Mouse (Mus musculus) thymus, postnatal 4 days (tissue): ENCODE data around the gene Gadl1.
A peak's percentile ranks its signal among the peaks of the same experiment; 100 is the strongest.

Source experiments
- DNase-seq: peaks from one replicate; pipeline ENCODE4 v3.0.0; 2021

Gadl1 gene

DNA sequence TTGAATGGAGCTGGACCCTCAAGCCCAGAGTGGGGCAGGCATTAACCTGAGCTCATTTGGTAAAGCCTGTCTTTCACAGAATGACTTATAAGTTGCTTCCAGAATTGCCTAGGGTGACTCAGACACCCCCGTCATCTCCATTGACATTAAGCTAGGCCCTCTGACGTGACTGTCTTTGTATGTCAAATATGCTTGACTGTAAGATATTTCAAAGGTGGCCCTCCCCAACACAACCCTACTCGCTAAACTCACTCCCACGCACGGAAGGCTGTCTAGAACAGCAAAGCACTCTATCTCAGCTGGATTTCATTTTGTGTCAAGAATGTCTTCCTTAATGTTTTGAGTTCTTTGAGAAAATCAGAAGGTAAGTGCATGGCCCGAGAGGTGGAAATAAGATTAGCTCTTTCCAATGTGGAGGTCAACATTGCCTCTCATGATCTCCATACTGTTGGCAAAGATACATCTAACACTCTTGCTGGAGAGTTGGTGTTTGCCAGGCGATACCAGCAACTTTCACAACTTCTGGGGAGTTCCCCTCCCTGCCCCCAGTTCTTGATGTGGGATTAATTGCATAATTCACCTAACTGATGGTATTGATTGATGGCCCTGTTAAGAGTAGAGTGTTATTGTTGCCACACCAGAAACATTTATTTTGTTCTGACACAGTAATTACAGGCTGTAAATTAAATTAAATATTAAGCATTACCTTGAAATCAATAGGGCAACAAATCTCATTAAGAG lies 182.0 kb downstream of the Gadl1 start:
- no peak for DNase-seq

DNA sequence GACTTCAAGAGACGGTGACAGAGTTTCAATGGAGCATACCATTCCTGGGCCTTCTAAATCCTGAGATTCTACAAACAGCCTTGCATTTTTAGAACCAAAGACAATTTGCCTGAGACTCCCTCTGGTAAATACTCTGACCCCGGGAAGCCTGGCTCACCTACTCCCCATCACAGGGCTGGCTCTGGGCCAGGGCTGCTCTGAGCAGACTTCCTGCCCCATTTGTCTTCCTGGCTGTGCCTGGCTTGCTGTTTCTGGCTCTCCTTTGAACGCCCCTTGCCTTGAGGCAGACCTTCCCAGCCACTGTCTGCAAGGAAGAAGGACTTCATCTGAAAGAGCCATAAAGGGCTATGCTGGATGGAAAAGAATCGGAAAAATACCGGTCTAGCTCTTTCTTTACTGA lies 182.7 kb downstream of the Gadl1 start:
- DNase-seq: no peak

DNA sequence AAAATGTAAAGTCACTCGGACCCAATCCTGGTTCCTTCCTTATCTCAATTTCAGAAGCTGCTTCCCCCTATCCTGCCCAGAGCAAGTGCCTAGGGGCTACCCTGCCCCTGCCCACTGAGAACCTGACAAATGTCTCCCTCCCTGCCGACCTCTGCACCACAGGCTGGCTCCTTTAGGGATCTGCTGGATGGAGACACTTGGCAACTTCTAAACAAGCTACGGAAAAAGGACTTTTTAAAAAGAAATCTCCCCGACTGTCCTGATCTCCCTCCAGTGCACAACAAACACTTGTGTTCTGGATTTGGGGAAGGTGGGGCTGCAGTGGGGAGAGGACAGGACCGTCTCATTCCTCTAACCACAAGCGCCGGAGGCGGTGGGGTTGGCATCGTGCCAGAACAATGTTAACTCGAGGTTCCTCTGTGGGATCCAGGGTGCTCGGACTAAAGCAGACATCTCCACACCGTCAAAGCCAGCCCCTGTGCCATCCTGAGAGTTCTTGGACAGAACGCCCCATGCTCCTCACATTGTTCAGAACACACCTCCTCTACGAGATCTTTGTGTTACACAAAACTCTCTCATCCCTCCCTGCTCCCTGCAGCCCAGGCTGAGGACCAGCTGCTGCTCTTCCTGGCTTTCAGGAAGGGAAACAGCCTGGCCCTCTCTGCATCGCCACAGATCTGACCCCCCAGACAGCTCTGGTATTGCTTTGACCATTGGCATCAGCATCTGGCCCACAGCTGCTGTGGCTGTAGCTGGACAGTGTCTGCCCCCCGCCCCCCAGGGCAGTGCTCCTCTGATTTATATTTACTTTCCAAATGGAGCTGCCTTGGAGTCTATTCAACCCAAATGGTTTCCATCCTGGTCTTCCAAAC lies 189.7 kb downstream of the Gadl1 start:
- no peak for DNase-seq

DNA sequence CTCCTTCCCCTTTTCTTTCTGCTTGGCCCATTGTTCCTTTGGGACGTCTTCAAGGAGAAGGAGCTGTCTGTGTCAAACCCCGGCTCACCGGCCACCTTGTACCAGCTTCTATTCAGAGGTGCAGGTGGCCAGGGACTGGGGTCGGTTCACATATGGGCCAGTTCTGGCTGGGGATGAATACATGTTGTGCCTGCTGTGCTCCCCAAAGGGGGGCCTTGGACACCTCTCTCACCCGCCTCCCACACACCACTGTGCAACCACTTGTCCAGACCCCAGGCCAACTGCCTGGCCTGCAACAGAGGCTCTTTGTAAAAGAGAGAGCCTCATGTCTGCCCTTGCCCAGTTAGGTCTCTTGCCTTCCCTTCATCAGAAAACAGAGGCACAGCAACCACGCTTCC lies 190.3 kb downstream of the Gadl1 start:
- DNase-seq: no peak

DNA sequence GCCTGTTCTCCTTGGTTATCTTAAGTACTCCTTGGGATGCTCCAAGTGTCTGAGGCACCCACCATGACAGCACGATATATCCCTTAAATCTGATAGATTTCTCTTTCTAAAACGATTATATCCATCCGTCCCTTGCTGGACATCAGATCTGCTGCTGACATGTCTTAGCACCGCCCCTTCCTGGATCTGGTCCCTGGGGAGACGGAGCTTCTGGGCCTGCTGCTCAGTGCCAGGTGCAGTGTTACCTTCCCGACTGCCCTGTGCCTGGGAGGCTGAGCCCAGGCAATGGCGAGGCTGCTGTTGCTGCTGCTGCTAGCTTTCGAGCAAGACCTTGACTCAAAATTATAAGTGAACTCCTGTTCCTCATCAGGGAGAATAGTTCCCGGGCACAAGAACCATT lies 190.8 kb downstream of the Gadl1 start:
- no peak for DNase-seq

DNA sequence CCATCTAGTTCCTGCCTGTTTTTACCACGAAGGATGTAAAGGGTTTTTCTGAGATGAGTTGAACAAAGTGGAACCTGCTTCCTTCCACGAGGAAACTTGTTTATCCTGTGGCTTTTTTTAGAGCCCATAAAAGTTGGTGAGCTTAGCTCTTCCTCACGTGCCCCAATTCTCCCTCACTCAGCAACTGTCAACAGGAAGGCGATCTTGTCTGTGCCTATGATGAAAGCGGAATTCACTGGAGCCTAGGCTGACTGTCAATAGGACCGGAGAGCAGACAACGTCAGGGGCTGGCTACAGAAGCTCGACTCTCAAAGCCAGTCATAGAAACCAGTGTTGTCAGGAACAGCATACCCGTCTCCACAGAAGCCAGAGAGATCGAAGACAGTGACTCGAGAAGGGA lies 192.6 kb downstream of the Gadl1 start:
- DNase-seq: no peak

DNA sequence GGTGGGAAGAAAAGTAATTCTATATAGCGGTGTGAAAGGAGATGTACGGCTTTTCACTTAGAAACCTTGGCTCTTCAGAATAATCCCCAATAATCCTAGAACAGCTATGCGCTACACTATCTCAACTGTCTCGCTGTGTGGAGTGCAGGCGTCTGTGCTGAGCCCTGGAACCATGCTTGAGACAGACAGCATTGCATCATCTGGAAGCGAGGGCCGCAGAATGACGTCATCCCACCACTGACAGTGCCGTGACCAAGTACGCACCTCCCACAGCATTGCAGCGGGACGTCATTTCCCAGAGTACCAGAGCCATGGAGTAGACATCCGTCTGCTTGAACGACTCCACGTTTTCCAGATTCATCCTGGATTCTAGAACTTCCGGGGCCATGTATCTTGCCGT lies 195.5 kb downstream of the Gadl1 start:
- DNase-seq: no peak

DNA sequence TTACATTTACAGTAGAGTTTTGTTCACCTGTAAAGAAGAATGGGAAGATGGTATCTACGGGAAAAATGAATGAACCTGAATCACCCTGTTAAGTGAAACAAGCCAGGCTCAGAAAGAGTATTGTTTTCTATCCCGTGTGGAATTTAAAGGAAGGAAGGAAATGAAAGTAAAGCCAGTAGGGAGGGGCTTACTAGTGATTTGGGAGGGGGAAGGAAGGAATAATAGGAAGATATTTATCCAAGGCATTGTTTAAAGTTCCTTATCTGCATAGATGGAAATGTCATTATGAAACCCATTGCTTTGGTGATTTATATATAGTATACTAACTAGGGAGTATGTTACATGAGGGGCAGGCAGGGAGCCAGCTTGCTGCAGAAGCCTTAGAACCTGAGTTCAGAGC lies 199.5 kb downstream of the Gadl1 start:
- no peak for DNase-seq

DNA sequence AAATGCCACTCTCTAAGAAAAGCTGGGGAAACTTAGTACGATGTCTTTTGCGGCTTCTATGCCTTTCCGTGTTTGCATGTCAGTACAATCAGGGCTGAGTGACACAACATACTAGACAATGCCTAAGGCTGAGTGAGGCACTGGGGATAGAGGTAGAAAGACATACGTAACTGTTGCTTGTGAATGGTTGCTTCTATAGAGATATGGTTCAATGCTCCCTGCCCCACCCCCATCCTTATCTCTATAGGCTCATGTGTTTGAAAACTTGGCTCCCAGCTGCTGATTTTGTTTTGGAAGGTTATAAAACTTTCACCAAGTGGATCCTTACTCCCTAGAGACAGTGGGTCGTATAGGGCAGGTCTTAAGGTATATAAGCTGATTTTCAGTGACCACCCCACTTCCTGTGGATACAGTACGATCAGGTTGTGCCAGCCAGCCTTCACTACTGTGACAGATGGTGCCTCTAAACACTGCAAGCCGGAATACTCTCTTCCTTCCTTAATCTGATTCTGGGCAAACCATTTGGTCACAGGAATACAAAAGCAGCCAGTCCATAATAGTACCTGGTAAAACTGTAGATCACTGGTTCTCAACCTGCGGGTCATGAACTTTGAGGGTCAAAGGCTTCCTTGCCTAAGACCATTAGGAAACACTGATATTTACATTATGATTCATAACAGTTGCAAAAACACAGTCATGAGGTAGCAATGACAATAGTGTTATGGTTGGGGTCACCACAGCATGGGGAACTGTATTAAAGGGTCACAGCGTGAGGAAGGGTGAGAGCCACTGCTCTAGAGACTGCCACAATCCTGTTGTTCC lies 202.1 kb downstream of the Gadl1 start:
- DNase-seq: no peak

DNA sequence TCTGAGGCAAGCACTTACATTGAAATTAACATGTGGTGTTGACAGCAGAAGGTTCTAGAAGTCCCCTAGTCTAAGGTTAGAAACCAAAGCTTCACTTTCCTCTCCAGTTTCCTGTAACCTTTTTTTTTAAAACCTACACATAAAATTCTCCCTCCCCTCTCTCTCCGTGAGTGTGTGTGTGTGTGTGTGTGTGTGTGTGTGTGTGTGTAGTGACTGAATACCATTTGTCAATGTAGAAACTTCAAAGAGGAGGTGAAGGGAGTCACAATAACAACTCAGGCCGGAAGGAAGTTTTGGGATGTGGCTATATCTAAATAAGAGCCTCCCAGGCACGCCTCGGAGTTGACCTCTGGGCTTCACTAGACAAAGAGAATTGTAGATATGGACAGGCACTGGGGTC lies 205.1 kb downstream of the Gadl1 start:
- DNase-seq: no peak

DNA sequence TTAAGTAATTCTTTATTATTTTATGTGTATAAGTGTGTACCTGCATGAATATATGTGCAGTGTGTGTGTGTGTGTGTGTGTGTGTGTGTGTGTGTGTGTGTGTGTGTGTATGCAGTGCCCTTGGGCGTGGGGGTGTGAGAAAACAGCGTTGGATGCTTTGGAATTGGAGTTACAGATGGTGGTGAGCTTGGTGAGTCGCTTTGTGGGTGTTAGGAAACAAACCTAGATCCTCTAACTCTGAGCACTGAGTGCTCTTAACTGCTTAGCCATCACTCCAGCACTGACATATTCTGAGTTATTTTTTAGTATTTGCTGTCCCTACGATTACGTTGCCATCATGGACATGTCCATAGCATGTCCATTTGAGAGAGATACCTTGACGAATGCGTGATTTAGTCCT lies 206.6 kb downstream of the Gadl1 start:
- no peak for DNase-seq

DNA sequence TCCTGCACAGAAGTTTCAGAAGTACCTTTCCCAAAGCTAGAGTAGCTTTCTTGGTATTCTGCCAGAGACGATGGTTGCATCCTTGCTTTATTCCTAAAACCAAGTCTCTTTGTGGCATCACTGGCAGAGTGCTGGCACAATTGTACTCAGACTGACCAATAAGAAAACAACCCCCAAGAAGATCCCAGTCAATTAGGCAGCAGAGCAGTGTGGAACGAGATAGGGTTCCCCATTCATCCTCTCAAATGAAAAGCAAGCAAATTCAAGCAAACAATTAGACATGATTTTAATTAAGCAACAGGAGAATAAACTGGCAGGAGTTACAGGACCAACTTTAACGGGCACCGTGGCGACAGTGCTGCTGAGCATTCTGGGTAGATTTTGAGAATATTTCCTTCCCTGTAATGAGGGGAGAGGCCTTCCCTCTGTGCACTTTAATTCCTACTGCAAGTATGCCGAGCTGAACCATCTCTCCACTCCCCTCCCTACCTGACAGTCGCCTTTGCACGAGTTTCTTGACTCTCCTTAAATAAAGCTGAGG lies 209.1 kb downstream of the Gadl1 start:
- DNase-seq: no peak

DNA sequence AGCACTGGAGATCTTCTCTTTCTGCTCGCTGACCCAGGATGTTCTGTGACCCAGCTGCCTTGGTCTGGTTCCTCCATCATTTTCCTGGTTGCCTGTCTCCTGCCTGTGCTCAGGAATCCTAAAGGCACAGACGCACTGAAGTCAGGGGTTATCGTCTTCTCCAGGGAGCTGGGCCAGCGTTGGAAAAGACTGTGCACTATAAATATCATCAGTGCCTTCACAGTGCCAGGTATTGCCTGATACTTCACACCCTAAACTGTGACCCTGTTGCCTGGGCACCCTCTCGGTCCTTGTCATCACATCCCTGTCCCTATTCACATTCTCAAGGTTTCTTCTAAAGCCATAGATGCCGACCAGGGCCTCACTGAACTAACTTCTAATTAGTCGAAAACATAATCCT lies 210.7 kb downstream of the Gadl1 start:
- no peak for DNase-seq

DNA sequence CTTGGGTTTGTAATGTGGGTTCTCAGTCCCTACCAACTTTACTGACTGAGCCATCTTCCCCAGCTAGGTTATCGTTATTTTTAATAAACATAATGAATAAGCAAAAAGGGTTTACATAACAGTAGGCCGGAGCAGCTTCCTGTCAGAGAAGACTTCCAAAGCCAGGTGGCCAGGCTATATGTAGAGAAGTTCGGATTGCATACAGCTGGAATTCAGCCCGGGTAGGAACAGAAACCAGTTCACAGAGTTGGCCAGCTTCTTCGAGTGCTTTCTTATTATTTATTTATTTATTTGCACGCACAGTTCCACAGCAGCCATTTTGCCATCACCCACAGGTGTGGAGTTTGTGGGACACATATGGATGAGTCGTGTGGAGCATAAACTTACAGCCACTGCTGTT lies 212.2 kb downstream of the Gadl1 start:
- DNase-seq: no peak

DNA sequence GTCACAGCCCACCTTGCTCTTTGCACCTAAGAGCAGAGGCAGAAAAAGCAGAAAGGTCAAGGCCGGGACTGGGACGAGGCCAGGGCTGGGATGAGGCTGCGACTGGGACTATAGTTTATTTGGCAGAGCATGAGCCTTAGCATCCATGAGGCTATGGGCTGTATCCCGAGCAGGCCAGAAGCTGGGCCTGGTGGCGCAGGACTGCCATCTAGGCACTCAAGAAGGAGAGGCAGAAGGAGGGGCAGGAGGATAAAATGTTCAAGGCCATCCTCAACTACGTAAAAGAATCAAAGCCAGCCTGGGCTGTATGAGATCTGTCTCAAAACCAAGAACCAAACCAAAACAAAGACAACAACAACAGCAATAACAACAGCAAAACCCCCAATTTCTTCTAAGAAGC lies 213.3 kb downstream of the Gadl1 start:
- no peak for DNase-seq

DNA sequence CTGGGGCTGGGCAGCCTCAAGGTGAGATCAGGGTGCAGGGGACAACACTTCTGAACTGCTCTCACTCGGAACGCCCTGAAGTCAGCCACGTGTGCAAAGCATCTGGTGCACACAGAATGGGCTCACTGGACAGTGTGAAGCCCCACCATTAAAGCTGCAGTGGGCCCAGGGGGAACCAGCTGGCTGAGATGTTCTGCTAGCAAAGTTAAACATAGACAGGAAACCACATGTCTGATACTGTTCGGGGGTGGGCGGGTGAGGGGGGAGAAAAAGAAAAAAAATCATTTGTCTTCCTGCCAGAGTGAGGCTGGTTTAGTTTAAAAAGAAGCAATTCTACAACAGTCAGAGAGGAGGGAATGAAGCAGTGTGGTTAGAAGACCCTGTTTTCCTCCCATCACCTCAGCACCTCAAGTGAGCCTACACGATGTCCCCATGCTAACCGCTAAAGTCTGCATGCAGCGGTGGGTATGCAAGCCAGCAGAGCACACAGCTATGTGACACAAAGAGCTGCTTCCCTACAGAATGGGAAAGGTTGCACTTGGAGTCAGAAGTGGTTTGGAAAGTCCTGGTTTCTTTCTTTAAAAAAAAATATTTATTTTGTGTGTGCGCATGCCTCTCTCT lies 213.8 kb downstream of the Gadl1 start:
- peak; percentile 56 for DNase-seq
